Mouse (Mus musculus) R1 (cell line): ENCODE results near the gene Stx6.

Experiments
- DNase-seq: peaks from one replicate; pipeline ENCODE4 v3.0.0-alpha.2; 2018; ENCODE audit warnings: low read depth, low spot score

Gene Stx6

GRCm38 (mm10) chr1:155254309-155254708, 95.8 kb downstream of the Stx6 start:
- no peak for DNase-seq
